Mouse (Mus musculus): ENCODE data around the gene Arl6ip5. TPM values are rescaled to one million over a fixed set of nuclear protein-coding genes. Genes with fewer than 3 reads are reported as not detected.

The Arl6ip5 gene
- total and polyA plus RNA-seq, 2 experiments, result 25.3 to 27.8 TPM

DNA sequence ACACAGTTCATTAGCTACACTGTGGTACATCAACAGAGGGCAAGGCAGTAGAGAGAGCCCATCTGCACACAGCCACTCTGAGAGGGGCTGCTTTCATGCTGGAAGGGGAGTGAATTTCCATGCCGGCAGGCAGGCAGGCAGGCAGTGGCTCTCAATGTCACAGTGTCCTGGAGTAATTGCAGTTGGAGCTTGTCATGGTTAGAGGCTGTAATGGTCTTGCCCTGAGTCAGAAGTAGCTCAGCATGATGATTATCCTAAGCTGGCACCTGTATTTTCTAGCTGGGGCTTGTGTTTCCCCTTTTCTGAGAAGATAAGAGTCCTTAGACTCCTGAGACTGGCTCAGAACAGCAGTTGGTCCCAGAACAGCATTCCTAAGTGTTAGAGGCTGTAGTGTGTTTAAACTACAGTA, 15.6 kb downstream of the Arl6ip5 start:
- 94% methylated on average over 1 of the region's 1 CpGs for WGBS

DNA sequence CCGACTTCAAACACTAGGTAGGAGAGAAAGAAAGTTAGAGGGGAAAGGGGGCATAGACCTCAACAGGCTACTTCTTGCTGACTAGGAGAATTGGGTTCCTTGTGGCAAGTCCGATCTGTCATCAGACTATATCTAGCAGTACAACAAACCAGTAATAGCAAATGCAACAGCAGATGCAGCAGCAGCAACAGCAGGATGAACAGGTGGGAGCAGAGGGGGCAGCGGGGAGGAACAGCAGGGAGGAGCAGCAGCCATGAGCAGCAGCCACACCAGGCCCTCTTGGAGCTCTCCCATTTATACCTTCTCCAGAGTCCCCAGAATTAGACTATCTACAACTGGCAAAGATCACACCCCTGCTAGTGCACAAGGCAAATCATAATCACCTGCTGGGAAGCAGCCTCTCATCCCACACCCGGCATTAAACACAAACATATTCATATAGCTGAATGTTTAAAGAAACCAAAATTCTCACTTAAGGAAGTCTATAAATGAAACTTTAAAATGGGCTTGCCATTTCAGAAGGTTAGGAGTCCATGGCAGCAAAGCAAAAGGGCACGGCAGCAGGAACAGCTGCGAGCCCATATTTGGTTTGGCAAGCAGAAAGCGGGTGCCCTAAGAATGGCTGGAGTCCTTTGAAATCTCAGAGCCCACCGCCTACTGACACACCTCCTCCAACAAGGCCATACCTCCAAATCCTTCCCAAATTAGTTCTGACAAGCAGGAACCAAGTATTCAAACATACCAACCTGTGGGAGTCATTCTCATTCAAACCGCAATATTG, 16.8 kb downstream of the Arl6ip5 start:
- Histone ChIP-seq H3K4me3 (ENCODE audit: insufficient read depth, low read depth, low read length) (no peak overlapping the region), H3K79me2 (ENCODE audit: control insufficient read depth, insufficient read depth, low read length) (0 out of 2 replicates have a peak, but pooled peaks cover 2% of the 10 kb centered on the region), H3K27me3 (ENCODE audit: control insufficient read depth, insufficient read depth, low read length) (no peaks in the 10 kb centered on the region), H3K36me3 (ENCODE audit: control insufficient read depth, insufficient read depth, low read length) (peaks cover 23% of the 10 kb centered on the region), H3K27ac (replicated peaks; ENCODE audit: insufficient read depth, low read depth, low read length) (no peak overlapping the region), H3K4me1 (ENCODE audit: control insufficient read depth, insufficient read depth, low read length) (no peaks in the 10 kb centered on the region), H3K9ac (ENCODE audit: low read depth, low read length) (no peak overlapping the region)
- WGBS, result 98% methylated on average over 9 of the region's 9 CpGs
- no peak for DNase-seq (ENCODE audit: extremely low read depth, low read depth, low spot score)
- TF ChIP-seq POLR2A (IDR thresholded peaks at IDR 0.05; ENCODE audit: extremely low read depth, insufficient read depth, low read length) (no peak), CTCF (IDR thresholded peaks at IDR 0.05; ENCODE audit: low read depth, low read length) (no peak)

More for the DNA sequence above, 15.6 kb downstream of the Arl6ip5 start:
- Histone ChIP-seq H3K27me3 (ENCODE audit: control insufficient read depth, insufficient read depth, low read length) (no peaks in the 10 kb centered on the region), H3K4me1 (ENCODE audit: control insufficient read depth, insufficient read depth, low read length) (no peaks in the 10 kb centered on the region), H3K9ac (ENCODE audit: low read depth, low read length) (no peak overlapping the region), H3K79me2 (ENCODE audit: control insufficient read depth, insufficient read depth, low read length) (peaks cover 2% of the 10 kb centered on the region; the same call in 1 of the 2 replicates), H3K27ac (replicated peaks; ENCODE audit: insufficient read depth, low read depth, low read length) (no peak overlapping the region), H3K36me3 (ENCODE audit: control insufficient read depth, insufficient read depth, low read length) (peaks cover 11% of the 10 kb centered on the region; the same call in 1 of the 2 replicates), H3K4me3 (ENCODE audit: insufficient read depth, low read depth, low read length) (no peak overlapping the region)
- TF ChIP-seq CTCF (IDR thresholded peaks at IDR 0.05; ENCODE audit: low read depth, low read length) (no peak), POLR2A (IDR thresholded peaks at IDR 0.05; ENCODE audit: extremely low read depth, insufficient read depth, low read length) (no peak)
- no peak for DNase-seq (ENCODE audit: extremely low read depth, low read depth, low spot score)

DNA sequence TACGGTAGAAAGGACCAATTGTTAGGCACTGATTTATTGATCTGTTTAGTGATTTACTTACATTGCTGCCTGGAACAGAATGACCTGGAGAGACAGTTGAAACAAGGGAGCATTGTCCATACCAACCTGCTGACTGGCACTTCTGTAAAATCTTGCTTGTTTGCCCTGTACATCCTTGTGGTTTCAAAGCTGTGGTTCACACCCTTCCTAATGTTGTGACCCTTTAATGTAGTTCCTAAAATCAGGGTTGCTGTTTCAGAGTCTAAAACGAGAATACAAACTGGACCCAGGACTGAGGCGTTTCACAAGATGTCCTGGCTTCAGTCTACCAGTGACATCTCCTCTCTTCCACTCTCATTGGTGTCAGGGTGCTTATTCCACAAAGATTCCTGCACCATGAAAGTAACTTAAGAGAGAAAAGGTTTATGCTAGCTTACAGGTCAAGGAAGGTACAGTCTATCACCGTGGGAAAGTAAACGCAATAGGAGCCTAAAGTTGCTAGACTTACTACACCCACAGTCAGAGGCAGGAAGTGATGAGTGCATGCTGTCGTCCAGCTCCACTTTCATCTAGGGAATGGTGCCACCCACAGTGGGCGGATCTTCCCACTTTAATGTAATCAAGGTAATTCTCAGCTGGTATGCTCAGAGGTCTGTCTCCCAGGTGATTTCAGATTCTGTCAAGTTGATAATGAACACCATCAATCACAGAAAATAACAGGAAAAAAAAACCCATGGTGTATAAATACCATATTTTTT, 24.6 kb downstream of the Arl6ip5 start:
- H3K9ac ChIP-seq (ENCODE audit: low read depth, low read length), result no peak overlapping the region
- H3K36me3 ChIP-seq (ENCODE audit: control insufficient read depth, insufficient read depth, low read length), result peaks cover 29% of the 10 kb centered on the region
- no peaks in the 10 kb centered on the region for H3K79me2 ChIP-seq (ENCODE audit: control insufficient read depth, insufficient read depth, low read length)
- H3K4me3 ChIP-seq (ENCODE audit: insufficient read depth, low read depth, low read length), result no peak overlapping the region
- TF ChIP-seq POLR2A (IDR thresholded peaks at IDR 0.05; ENCODE audit: extremely low read depth, insufficient read depth, low read length), result no peak
- TF ChIP-seq CTCF (IDR thresholded peaks at IDR 0.05; ENCODE audit: low read depth, low read length), result no peak
- no peaks in the 10 kb centered on the region for H3K4me1 ChIP-seq (ENCODE audit: control insufficient read depth, insufficient read depth, low read length)
- H3K27me3 ChIP-seq (ENCODE audit: control insufficient read depth, insufficient read depth, low read length), result no peaks in the 10 kb centered on the region
- no peak for DNase-seq (ENCODE audit: extremely low read depth, low read depth, low spot score)
- WGBS, result 71% methylated on average over 7 of the region's 7 CpGs
- H3K27ac ChIP-seq (replicated peaks; ENCODE audit: insufficient read depth, low read depth, low read length), result no peak overlapping the region

DNA sequence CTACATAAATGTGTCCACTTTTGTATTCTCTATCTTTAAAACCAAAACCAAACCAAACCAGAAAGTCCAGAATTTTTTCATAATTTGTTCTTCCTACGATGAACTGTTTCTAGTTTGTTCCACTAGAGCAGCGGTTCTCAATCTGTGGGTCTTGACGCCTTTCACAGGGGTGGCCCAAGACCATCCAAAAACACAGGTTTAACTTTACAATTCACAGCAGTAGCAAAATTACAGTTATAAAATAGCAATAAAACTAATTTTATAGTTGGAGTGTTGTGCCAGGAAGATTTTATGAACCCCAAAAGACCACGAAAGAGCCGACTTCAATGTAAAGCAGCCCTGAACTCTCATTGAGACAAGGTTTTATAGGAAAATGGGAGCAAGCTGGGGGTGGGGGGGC, 25.6 kb downstream of the Arl6ip5 start:
- no peak for DNase-seq (ENCODE audit: extremely low read depth, low read depth, low spot score)

DNA sequence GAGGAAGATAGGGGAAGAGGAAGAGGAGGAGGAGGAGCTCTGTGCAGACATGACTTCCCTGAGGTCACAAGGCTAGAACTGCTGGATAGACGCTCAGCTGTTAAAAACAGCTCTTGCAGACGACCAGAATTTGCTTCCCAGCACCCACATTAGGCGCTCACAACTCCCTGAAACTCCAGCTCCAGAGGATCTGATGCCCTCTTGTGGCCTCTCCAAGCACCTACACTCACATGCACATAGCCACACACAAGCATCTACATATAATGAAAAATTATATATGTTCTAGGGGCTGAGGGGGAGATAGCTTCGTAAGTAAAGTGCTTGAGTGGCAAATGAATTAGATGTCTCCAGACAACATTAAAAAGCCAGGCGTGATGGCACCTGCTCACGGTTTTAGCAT, 28.9 kb downstream of the Arl6ip5 start:
- TF ChIP-seq CTCF (IDR thresholded peaks at IDR 0.05; ENCODE audit: low read depth, low read length) (no peak), POLR2A (IDR thresholded peaks at IDR 0.05; ENCODE audit: extremely low read depth, insufficient read depth, low read length) (no peak)
- 90% methylated on average over 6 of the region's 6 CpGs for WGBS

More for the DNA sequence above, 25.6 kb downstream of the Arl6ip5 start:
- Histone ChIP-seq H3K27me3 (ENCODE audit: control insufficient read depth, insufficient read depth, low read length) (no peaks in the 10 kb centered on the region), H3K9ac (ENCODE audit: low read depth, low read length) (no peak overlapping the region), H3K79me2 (ENCODE audit: control insufficient read depth, insufficient read depth, low read length) (no peaks in the 10 kb centered on the region), H3K36me3 (ENCODE audit: control insufficient read depth, insufficient read depth, low read length) (peaks cover 22% of the 10 kb centered on the region), H3K4me1 (ENCODE audit: control insufficient read depth, insufficient read depth, low read length) (no peaks in the 10 kb centered on the region), H3K4me3 (ENCODE audit: insufficient read depth, low read depth, low read length) (no peak overlapping the region), H3K27ac (replicated peaks; ENCODE audit: insufficient read depth, low read depth, low read length) (no peak overlapping the region)
- TF ChIP-seq CTCF (IDR thresholded peaks at IDR 0.05; ENCODE audit: low read depth, low read length), result no peak
- no peak for TF ChIP-seq POLR2A (IDR thresholded peaks at IDR 0.05; ENCODE audit: extremely low read depth, insufficient read depth, low read length)
- WGBS, result 96% methylated on average over 5 of the region's 5 CpGs

More for the DNA sequence above, 28.9 kb downstream of the Arl6ip5 start:
- Histone ChIP-seq H3K4me1 (ENCODE audit: control insufficient read depth, insufficient read depth, low read length) (no peaks in the 10 kb centered on the region), H3K36me3 (ENCODE audit: control insufficient read depth, insufficient read depth, low read length) (no peaks in the 10 kb centered on the region), H3K27me3 (ENCODE audit: control insufficient read depth, insufficient read depth, low read length) (no peaks in the 10 kb centered on the region), H3K4me3 (ENCODE audit: insufficient read depth, low read depth, low read length) (no peak overlapping the region), H3K9ac (ENCODE audit: low read depth, low read length) (no peak overlapping the region), H3K79me2 (ENCODE audit: control insufficient read depth, insufficient read depth, low read length) (no peaks in the 10 kb centered on the region), H3K27ac (replicated peaks; ENCODE audit: insufficient read depth, low read depth, low read length) (no peak overlapping the region)
- DNase-seq (ENCODE audit: extremely low read depth, low read depth, low spot score), result no peak
